Mouse (Mus musculus): ENCODE data around the gene Zbtb18. TPM values are rescaled to one million over a fixed set of nuclear protein-coding genes. Genes with fewer than 3 reads are reported as not detected.
A peak's percentile ranks its signal among the peaks of the same experiment; 100 is the strongest.

Gene Zbtb18
- total RNA-seq (2021): 10 to 100 TPM; 23.8 to 25.8 TPM
- 3.7 and 5.7 TPM in 2 replicates for polyA plus RNA-seq (2012; rRNA removed)
- long read RNA-seq, full-length matches to known transcripts: 5 of 6 reads
- long read RNA-seq, partial matches to known transcripts: 0 of 6 reads
- long read RNA-seq, other reads (novel, unspliced or antisense): 1 of 6 reads

DNA sequence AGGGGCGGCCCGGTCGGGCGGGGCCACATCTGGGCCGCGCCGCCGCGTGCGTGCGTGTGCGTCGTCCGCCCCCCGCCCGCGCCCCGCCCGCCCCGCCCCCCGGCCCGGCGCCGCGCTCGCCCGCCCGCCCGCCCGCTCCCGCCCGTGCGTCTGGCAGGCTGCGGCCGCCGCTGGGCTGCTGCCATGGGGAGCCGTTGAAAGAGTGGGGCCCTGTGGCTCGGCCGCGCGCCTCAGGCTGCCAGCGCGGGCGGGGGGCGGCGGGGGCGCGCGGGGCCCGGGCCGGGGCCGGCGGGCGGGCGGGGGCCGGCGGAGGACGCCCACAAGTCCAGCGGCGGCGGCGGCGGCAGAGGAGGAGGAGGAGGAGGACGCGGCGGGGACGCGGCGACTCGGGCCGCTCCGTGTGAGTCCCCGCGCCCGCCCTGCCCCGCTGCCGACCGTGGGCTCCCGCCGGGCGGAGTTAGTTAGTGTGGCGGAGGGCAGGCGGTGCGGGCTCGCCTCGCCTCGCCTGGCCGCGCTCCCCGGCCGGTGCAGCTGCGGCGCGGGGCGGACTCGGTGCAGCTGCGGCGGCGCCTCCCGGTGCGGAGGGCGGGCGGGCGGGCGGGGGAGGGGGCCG, at the start of gene Zbtb18:
Zbtb18 (plus strand) TSS at position 156 of the 613 bp plus-strand sequence.
- DNase-seq: no peak

DNA sequence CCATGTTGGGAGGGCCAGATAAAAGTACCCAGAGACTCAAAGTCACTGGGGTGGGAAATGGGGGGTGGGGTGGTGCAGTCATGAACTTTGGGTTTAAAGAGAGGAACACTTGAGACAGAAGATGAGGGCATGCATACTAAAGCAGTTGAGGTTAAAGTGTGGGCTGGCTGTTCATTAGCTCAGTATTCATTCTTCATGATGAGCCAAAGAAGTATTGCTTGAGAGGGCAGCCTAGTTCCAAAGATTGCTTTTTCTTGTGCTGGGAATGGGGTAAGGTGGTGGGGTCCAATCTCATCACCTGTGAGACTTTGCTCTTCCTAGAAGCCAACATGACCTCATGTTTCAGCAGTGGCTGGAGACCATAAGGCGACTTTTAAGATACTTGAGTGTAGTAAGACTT, 44.7 kb upstream of the Zbtb18 start:
- DNase-seq: no peak

DNA sequence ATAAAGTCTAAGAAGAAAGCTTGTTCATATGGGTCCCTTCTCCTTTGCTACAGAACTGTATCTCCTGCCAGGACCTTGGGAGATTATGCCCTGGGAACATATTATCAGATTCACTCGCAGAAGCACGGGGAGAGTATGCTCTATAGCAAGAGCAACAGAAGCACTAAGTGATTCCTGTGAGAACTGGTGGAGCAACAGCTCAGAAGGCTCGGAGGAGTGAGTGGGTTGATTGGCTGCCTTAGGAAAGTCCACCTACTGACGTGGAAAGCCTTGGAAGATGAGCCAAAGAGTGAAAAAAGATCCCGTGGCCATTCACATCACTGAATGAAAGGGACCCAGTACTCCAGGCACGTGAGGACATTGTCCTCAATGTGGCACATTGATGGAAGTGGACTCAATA, 37.0 kb upstream of the Zbtb18 start:
- DNase-seq: no peak

DNA sequence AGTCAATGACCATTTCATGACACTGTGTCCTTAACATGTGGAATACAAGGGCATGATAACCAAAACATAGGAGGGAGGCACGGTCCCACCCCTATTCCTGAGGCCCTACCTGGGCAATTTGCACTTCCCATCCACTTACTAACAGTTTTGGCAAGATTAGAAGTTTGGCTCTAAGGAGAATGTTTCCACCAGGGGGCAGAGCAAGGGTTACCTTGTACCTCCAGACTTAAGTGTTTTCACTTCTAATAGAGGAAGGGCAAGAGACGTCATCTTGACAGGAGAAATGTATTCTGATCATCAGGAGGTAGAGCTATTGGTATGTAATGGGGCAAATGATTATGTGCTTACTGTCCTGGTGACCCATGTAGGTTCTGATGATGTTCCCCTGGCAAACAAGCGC, 33.5 kb upstream of the Zbtb18 start:
- peak; percentile 21 for DNase-seq

DNA sequence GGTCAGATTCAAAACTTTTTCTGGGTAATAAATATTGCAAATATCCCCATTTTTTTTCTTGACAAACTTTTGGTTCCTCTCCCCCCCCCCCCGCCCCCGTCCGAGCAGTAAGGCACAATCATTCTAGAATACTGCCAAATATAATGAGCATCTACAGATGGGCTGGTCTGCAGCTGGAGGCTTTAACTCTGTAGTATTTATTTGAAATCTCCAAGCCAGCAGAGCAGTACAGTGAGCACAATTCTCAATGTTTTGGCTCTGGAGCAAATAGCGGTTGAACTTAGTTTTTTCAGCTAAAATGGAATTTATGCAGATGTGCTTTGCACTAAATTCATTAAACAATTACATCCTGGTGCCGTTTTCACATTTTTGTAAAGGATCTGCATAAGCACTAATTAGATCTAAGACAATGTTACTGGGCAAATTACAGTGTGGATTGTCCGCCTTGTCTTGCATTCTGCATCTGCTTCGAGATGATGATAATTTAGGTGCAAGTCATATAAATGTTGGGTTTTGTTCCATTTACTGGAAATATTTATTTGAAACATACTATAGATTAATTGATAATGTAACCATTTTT, 31.3 kb upstream of the Zbtb18 start:
- DNase-seq: no peak

DNA sequence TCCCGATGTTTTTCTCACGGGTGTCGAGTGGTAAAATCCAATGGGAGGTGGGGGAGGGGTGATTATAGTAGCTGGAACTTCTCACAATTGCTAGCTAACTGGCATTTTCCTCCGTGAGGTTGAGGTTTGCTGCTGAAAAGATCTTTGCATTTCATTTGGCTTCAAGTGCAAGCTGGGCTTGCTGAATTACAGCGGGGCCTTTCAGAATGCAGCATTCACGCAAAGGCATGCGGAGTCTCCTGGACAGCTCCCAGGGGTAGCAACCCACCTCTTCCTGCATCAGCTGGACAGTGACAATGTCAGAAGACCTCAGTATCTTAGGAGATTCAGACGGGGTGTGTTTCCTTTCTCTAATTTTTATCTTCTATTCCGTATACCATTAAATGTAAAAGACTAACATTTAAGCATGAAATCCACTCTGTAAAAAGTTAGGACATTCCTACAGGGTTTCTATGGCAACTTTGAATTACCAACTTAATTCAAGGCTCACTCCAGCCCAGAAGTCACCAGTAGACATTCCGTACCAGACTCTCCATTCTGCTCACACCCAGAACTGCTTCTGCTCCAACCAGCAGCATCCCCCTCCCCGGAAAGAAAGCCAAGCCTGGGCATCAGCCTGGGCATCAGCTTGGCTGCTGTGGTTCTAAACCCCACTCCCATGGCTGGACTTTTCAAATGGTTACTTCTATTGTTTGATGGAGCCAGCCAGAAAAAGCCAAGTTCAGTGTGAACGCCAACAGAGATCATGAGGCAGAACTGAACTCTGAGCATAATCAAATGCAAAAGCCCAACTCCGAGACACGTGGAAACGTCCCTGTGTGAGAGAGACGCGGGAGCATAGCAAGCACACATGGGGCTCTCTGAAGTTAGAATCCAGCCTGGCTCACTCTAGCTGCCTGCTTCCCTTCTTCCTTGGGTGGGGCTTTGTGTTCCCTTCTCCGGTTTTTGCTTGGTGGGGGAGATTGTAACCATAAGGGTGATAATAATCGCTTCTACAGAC, 30.5 kb upstream of the Zbtb18 start:
- DNase-seq: no peak

DNA sequence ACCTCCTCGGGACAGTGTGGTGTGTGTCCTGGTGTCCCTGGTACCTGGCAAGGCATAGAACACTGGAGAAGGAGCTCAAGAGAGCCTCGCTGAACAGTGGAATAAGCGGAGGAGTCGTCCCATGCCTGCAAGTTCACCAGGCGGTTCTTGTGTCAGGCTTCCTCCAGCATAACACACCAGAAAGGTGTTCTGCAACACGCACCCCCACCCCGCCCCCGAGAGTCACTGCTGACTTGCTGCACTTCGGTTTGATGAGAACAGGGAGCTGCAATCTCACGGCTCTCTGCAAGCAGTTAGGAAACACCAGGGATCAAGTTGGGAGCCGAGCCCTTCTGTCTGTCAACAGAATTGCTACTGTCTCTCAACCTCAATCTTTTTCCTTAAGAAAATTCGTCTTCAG, 22.8 kb upstream of the Zbtb18 start:
- no peak for DNase-seq

DNA sequence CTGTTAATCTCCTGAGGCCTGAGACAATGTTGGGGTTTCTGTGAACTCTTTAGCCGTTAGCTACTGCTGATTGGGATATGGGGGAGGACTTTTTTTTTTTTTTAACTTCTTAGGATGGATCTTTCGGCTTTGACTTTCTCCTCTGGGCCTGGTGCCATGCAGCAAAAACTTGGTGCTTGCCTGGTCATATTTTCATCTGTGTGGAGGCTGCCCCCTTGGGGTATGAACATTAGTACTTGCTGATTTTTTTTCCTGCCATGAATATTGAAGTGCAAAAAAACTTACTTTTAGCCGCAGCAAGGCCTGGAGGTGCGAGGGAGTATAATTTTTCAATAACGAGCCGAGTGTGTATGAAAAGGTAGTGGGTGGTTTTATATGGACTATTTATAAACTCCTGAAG, 22.0 kb upstream of the Zbtb18 start:
- DNase-seq: no peak

DNA sequence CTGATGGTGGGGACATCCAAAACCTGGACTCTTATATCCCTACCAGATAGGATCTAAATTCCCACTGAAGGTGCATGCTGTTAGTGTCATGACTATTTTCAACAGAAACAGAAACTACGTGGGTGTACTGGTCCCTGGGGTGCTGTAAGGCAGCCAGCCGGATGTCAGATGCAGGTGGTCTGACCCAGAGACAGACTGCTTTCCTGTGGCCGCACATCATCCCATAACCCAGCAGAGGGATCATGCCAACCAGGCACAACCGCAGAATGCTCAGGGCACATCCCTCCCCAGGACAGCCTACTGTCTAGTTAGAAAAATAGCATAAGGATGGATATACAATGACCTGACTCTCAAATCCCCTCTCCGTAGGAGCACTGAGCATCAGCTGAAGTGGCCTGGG, 14.3 kb upstream of the Zbtb18 start:
- DNase-seq: no peak

DNA sequence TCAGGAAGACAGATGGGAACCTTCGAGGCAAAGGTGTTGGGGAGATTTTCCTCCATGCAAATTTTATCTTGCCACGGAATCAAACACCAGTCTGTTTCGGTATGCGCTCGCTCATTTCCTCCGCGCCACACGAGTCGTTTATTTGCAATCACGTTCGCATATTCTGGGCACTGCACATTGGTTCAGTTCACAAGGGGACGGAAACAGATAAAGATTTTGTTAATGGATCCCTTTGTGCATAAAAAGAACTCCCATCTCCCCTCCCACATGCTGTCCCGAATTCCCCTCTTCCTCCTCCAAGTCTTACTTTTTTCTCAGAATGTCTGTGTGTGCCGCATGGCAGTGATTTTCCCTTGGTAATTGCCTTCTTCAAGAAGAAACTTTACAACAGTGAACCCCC, 13.8 kb upstream of the Zbtb18 start:
- no peak for DNase-seq

DNA sequence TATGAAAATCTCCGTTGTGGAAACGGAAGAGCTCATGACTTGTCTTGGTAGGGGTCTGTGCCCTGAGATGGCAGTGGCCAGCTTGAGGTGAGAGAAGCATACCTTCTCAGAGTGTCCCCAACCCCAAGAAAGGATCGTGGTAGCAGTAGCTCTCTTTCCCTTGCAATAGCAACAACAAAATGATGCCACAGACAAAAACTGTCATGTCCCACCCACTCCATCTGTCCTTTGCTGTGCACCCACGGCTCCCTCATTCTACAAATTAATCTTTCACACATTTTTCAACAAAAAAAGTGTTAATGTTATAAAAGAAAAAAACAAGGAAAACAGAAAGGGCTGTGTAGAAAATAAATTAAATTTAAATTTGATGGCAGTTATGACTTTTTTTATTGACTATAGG, 13.1 kb upstream of the Zbtb18 start:
- DNase-seq: no peak

DNA sequence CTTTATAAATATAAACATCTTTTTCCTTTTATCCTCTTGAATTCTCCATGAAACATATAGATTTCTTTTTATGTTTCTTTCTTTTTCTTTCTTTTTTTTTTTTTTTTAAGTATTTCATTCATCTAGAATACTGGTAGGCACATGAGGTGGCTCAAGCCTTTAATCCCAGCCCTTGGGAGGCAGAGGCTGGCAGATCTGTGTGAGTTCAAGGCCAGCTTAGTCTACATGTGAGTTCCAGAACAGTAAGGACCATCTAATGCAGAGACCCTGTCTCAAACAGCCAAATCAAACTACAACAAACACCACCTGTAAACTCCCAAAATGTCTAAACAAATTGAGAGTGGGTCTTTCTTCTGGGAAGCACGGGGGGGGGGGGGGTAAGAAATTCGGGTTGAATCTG, 1.7 kb upstream of the Zbtb18 start:
- no peak for DNase-seq

DNA sequence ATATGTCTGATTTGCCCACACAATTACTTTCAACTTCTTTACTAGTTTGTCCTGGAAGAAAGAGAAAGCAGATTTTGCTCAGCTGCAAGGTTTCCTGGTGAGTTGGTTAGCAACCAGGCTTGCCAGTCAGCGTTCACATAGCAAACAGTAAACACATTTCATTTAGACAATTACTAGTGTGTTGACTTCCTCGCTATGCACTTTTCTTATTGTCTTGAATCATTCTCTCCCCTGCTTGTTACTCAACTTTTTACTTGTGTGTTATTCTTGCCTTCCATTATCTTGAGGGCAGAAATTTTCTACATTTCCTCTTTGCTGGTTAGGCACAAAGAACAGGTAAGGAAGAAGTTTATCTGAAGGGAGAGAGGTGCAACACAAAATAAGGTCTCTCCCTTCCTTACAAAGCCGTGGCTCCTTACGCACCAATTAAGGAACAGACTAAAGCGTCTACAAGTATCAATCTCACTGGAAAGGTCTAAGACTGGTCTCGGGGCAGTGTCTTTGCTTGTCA, 1.1 kb upstream of the Zbtb18 start:
- DNase-seq: peak; percentile 7

DNA sequence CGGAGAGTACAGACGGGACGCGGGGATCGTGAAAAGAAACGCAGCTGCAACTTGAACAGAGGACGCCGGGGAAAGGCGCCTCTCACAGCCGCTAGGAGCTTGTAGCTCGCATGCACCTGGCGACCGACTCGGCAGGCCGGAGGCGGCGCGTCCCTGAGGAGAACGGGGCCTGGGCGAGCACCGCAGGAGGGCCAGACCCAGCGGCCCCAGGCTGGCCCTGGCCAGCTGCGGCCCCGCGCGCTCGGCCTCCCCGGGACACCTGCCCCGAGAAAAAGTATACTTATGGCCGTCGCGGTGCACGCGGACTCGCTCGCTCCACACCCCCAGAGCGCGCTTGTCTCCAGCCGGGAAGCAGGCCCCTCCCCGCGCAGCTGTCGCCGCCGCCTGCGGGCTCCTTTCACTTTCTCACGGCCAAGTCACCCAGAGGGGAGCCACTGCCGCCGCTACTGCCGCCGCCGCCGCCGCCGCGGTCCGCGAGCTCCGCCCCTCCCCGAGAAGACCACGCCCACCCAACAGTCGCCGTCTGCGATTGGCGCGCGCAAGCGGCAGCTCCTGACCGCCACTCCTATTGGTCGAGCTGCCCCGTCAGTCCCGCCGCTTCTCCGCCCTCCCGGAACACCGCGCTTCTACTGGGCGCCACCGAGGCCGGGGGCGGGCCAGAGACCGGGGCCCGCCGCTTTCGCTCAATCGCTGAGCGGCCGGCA, 507 bp upstream of the Zbtb18 start:
- DNase-seq: peak; percentile 99

DNA sequence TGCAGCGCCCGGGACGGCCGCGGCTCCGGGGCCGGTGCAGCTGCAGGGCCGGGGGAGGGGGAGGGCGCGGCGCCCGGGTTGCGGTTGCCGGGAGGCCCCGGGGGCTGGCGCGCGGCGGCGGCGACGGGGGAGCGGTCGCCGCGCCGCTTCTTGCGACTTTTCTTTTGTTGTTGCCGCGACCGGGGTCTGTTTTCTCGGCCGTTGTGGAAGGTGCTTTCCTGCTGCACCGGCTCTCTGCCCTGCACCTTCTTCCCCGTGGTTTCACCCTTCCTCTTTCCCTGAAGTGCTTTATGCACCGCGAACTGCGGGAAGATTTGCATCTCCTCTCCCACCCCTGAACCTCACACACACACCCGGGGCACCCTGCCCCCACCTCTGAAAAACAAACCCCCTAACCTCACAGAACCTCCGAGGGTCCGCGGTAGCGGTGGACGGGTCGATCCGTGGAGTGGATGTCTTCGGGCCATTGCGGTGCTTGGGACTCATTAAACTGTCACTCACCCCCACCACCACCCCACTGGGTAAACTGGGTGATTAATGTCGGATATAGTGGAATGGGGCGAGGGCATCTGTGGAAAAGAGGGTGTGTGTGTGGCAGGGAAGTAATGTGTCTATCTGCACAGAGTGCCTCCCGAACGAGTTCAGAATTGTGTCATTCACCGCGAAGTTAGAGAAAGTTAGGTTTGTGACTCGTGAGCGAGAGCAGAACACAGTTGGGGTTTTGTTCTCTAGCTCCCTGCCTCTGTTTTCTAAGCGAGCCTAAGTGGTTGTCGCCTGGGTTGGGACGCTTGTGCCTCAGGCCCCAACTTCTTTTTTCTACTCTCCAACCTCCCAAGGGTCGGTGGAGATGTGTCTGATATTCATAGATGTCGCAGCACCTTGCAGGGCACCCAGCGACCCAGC, 921 bp downstream of the Zbtb18 start:
- DNase-seq: peak; percentile 55

DNA sequence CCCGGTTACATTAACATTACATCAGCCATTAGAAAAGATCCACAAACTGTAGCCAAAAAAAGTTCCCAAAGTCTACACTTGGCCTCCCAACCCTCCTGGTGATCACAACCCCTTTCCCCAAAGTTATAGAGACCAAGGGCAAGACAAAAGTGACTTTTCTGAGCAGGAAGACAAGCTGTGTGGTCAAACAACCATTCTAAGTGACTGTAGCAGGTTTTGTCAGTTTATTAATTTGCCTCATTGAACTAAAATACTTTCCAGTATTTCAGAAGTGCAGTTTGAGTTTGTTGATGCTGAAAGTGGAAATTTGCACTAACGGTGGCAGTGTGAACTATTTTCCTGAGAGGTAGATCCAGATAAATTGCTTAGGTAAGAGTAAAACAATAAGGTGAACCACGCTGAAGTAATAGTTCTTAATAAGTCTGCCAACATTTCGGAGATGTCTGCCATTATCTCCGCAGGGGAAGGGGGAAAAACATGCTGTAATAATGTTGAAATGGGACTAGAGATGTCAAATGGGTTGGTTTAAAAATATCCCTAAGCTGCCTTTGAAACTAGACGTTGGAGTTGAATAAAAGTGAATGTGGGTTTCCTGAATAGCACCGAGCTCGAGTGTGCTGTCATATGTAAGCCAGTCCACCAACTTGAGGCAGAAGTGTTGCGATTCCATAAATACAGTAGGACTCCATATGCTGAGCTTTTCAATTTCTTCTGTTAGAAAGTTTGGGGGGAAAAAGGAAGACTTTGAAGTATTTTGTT, 1.8 kb downstream of the Zbtb18 start:
- DNase-seq: no peak

DNA sequence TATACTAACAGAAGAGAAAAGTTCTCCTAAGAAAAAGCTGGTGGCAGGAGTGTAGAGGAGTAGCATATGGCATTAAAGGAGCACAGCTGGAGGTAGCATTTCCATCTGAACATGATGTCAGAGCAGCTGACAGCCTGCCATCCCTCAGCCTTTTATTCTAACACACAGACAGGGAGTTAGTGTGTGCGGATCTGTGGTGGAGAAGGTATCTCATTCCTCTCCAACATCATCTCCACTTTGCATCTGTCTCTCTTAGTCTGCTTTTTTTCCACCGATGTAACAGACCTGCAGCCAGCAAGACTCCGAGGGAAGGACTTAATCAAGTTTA, 2.3 kb downstream of the Zbtb18 start:
- DNase-seq: no peak

DNA sequence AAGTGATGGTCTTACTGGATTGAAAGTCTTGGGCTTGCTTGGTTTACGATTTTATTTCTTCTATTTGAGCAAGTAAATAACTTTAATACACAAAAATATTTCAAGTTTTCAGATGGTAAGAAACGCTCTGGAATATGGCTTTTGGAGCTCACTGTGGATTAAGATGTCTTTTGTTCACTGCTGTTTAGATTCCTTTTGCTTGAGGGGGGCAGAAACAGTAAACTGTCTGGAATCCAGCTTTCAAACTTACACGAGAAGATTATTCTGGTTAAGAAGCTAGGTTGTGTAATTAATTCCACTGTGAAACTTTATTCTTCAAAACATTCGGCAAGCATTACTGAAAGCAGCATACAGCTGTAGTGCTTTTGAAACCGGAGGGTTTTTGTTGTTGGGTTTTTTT, 2.8 kb downstream of the Zbtb18 start:
- DNase-seq: no peak

DNA sequence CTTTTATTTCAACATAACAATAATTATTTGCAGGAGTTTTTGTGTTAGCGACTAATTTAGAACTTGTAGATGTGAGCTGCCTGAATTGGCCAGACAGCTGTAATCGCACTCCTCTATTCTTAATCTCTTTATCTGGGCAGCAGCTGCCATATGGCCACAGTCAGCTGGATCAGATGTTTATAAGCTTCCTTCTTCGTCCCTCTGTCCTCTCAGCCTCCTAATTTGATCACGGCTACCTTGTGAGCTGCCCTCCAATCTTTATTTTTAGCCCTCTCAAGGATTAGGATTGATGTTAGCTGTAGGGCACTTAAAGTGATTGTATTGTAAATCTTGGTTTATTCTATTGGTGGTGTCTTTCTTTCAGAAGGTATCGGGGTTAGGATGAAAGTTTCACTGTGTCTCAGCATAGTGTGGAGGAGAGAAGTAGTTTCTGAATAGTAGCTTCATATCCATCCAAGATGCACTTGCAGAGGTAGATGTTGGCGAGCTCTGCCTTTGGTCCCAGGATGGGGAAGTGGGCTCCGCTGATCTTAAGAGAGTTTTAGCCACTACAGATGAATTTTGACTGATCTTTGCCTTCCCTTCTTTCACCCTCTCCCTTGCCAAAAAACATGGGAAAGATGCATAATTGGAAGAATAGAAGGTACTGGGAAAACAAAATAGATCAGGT, 3.4 kb downstream of the Zbtb18 start:
- no peak for DNase-seq

DNA sequence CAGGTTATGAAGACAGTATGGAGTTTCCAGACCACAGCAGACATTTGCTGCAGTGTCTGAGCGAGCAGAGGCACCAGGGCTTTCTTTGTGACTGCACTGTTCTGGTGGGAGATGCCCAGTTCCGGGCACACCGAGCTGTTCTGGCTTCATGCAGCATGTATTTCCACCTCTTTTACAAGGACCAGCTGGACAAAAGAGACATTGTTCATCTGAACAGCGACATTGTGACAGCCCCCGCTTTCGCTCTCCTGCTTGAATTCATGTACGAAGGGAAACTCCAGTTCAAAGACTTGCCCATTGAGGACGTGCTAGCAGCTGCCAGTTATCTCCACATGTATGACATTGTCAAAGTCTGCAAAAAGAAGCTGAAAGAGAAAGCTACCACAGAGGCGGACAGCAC, 4.9 kb downstream of the Zbtb18 start:
- no peak for DNase-seq

Data from adrenal gland, adult 2 months (tissue).